Mouse (Mus musculus) left cerebral cortex, adult 8-10 months (tissue): Measurements from ENCODE around the gene Wdr91. TPM values are rescaled to one million over a fixed set of nuclear protein-coding genes. Genes with fewer than 3 reads are reported as not detected.

ENCODE experiments used
- DNase-seq, 2 experiments: peaks; one replicate each; pipeline ENCODE4 v3.0.0; 2022; ENCODE audit warnings: low spot score in 2 of 2
- total RNA-seq, 4 experiments: library from RNA; stranded (reverse); gene quantifications; 2 replicates each; pipeline ENCODE4 v1.2.4; 2022

The Wdr91 gene
- total RNA-seq, 4 experiments from 2014 or later = 35.9 to 39.9 (median 38.0) TPM

DNA sequence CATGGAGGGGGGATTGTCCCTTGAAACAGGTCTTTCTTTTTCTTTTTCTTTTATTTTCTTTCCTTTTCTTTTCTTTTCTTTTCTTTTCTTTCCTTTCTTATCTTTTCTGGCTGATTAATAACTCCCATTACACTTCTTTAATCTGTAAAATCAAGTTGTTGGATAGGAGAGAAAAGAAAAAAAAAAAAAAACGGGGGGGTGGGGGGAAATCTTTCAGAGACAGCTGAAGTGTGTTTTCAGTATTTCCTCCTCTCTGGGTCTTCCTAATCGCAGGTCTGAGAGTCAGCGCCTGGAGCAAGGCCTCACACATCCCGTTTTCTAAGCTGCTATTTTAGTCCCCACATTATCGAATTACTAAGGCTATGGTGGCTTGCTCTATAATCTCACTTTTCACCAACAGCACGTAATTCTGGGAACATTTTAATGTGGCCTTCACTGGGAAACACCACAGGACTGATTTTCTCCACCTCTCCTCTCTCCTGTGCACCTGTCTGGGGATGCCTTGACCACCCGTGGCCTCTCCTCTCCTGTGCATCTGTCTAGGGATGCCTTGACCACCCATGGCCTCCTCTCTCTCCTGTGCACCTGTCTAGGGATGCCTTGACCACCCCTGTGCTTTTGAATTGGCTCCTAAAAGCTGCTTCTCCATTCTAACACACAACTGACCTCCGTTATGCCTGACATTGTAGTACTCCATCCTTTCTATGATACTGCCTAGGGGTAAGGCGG lies 46.7 kb downstream of the Wdr91 start:
- DNase-seq = no peak

GRCm38 (mm10) chr6:34862791-34863403 lies 47.8 kb downstream of the Wdr91 start, which contains the start of gene Tmem140:
Gene Tmem140 (plus strand): TSS chr6:34863146.
- no peak for DNase-seq

GRCm38 (mm10) chr6:34862381-34862780 lies 48.3 kb downstream of the Wdr91 start:
- no peak for DNase-seq

DNA sequence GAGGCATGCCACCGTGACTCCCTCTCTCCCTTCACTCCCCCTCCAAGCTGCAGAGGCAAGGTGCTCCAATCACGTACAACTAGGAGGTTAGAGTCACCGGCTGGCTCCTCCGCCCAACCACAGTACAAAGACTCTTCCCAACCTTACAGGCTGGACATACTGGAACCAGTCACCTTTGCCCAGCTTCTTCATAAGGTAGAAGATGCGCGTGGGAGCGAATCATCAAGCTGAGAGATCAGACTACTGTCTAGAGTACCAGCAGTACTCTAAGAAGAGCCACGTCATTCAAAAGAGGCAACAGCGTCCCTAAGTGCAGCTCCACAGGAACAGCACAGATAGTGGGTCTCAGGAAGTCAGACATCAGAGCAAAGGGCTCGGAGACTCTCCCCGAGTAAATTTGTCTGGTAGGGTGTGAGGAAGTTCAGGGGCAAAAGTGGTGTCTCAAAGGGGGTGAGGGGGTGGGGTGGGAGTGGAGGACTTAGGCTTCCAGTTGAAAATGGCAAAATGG lies 49.1 kb downstream of the Wdr91 start:
- DNase-seq = no peak

DNA sequence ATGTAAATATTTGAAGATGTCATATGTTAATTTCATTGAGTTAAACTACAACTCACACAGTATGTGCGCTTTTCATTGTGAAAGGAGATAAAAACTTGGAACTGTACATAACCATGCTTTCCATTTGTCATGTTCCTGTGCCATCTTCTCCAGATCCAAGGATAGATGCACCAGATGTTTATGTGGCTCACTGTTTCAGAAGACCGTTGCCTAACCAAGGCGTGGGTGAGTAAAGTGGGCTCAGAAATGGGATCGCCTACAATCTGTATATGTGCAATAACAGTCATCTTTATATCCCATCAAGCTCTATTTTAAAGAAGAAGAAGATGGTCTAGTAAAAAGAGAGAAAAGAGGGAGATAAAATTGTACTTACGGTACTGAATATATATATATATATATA lies 78.3 kb downstream of the Wdr91 start:
- peak in 1 of 2 experiments; percentile 53 for DNase-seq

Other genes with a start within 250 kb of the Wdr91 start
- 10 to 100 TPM; 14.4 to 18.7 (median 15.8) TPM for gene Agbl3, start 130.4 kb downstream of the Wdr91 start, total RNA-seq
- 1 to 10 TPM; 1.9 to 4.3 (median 2.9) TPM for gene Tmem140, start 47.7 kb downstream of the Wdr91 start, total RNA-seq
- 1 to 10 TPM; 3.6 to 4.1 (median 3.8) TPM for gene Cyren, start 32.8 kb downstream of the Wdr91 start, total RNA-seq
- gene Stra8, start 9.3 kb upstream of the Wdr91 start, total RNA-seq = not detected
- 1 to 10 TPM in 3 of 4 experiments, under 1 TPM in 1; 0.67 to 2.2 (median 1.4) TPM for gene Slc23a4, start 77.5 kb upstream of the Wdr91 start, total RNA-seq
- gene Cnot4, start 222.8 kb upstream of the Wdr91 start, total RNA-seq = 10 to 100 TPM; 36.7 to 47.7 (median 39.9) TPM